Mouse (Mus musculus) forebrain, embryonic 15.5 days (tissue): ENCODE data around the gene Ndufa10. TPM values are rescaled to one million over a fixed set of nuclear protein-coding genes. Genes with fewer than 3 reads are reported as not detected.
"Not testable (repeated sequence)": the region's sequence is repeated elsewhere in the genome, so short reads cannot be mapped to it uniquely, and the experiment has no call there.

ENCODE experiments used
- ATAC-seq: fragments of 200-750 bp; cut with Nextera tagmentation; replicated peaks from 2 replicates; pipeline ENCODE4 v1.8.0; 2017; ENCODE audit warnings: mild to moderate bottlenecking, moderate TSS enrichment, moderate library complexity
- H3K27ac ChIP-seq: fragments of 300-500 bp; sonication (generic); replicated peaks from 2 replicates; pipeline ENCODE4 v1.5.1; 2015; ENCODE audit warnings: mild to moderate bottlenecking, inconsistent platforms
- H3K27me3 ChIP-seq: fragments of 300-500 bp; sonication (generic); 2 replicates; pipeline ENCODE4 v1.6.1; 2015; ENCODE audit warnings: inconsistent platforms
- H3K36me3 ChIP-seq: fragments of 300-500 bp; sonication (generic); 2 replicates; pipeline ENCODE4 v1.6.1; 2015; ENCODE audit warnings: mild to moderate bottlenecking, inconsistent platforms
- H3K4me1 ChIP-seq: fragments of 300-500 bp; sonication (generic); 2 replicates; pipeline ENCODE4 v1.6.1; 2015; ENCODE audit warnings: inconsistent platforms
- H3K4me2 ChIP-seq: fragments of 300-500 bp; sonication (generic); replicated peaks from 2 replicates; pipeline ENCODE4 v1.6.1; 2015; ENCODE audit warnings: mild to moderate bottlenecking, inconsistent platforms
- H3K4me3 ChIP-seq: fragments of 300-500 bp; sonication (generic); 2 replicates; pipeline ENCODE4 v1.5.1; 2015; ENCODE audit warnings: mild to moderate bottlenecking, inconsistent platforms
- H3K9ac ChIP-seq: fragments of 300-500 bp; sonication (generic); replicated peaks from 2 replicates; pipeline ENCODE4 v1.6.1; 2015; ENCODE audit warnings: mild to moderate bottlenecking, inconsistent platforms
- H3K9me3 ChIP-seq: fragments of 300-500 bp; sonication (generic); 2 replicates; pipeline ENCODE4 v1.6.1; 2016; ENCODE audit warnings: inconsistent platforms
- WGBS: fragments of 180-500 bp; shearing (Covaris S2); methylation state at CpG from one replicate; pipeline ENCODE4 v1.1.7; 2015; ENCODE audit warnings: mixed read lengths; 5-methylcytosine and 5-hydroxymethylcytosine counted together
- polyA plus RNA-seq: library from polyadenylated mRNA; unstranded; fragments of >200 nt; fragmentation: Nextera tagmentation; extraction: Ambion mirVana; gene quantifications from 2 replicates; pipeline ENCODE4 v1.2.1, GENCODE M21; 2015

Ndufa10 gene
- polyA plus RNA-seq, result 258 and 266 TPM in 2 replicates

GRCm38 (mm10) chr1:92473165-92474041 lies at the start of gene Ndufa10:
Gene Ndufa10 (minus strand): TSS chr1:92473860.
- H3K4me3 ChIP-seq, result peak within 1 kb of the TSS; percentile 92
- 0 out of 2 replicates have a peak, but pooled peaks cover 7% of the 10 kb centered on the region for H3K27me3 ChIP-seq
- peak within 1 kb of the TSS; percentile 83 for H3K9ac ChIP-seq
- peak within 1 kb of the TSS; percentile 82 for H3K27ac ChIP-seq
- WGBS, result 1% methylated on average over 67 of the region's 67 CpGs
- ATAC-seq, result peak; percentile 94
- H3K36me3 ChIP-seq, result peaks cover 27% of the 10 kb centered on the region
- no peaks in the 10 kb centered on the region for H3K9me3 ChIP-seq
- peaks cover 16% of the 10 kb centered on the region for H3K4me1 ChIP-seq
- peak within 1 kb of the TSS; percentile 85 for H3K4me2 ChIP-seq

- H3K9me3 ChIP-seq, result no peaks in the 10 kb centered on the region
- 18% methylated on average over 10 of the region's 10 CpGs for WGBS
- H3K27ac ChIP-seq, result no peak overlapping the region
- H3K27me3 ChIP-seq, result no peaks in the 10 kb centered on the region
- no peak overlapping the region for H3K4me2 ChIP-seq
- ATAC-seq, result peak; percentile 46; the same call in 1 of the 2 replicates
- H3K4me1 ChIP-seq, result no peaks in the 10 kb centered on the region
- no peak overlapping the region for H3K9ac ChIP-seq
- no peak overlapping the region for H3K4me3 ChIP-seq
- no peaks in the 10 kb centered on the region for H3K36me3 ChIP-seq
These were observed 47.7 kb upstream of the Ndufa10 start for GRCm38 (mm10) chr1:92521376-92521775.

GRCm38 (mm10) chr1:92519046-92519445 lies 45.4 kb upstream of the Ndufa10 start:
- WGBS, result 92% methylated on average over 6 of the region's 6 CpGs
- no peaks in the 10 kb centered on the region for H3K4me1 ChIP-seq

GRCm38 (mm10) chr1:92518561-92518960 lies 44.9 kb upstream of the Ndufa10 start, which contains the start of gene Olfr1414:
Gene Olfr1414 (minus strand): TSS chr1:92518661.
- ATAC-seq, result no peak
- Histone ChIP-seq H3K27ac (no peak within 1 kb of the TSS), H3K9ac (no peak within 1 kb of the TSS), H3K27me3 (no peaks in the 10 kb centered on the region), H3K4me1 (no peaks in the 10 kb centered on the region), H3K9me3 (no peaks in the 10 kb centered on the region), H3K36me3 (no peaks in the 10 kb centered on the region), H3K4me2 (no peak within 1 kb of the TSS), H3K4me3 (no peak within 1 kb of the TSS)
- 84% methylated on average over 3 of the region's 3 CpGs for WGBS

More at GRCm38 (mm10) chr1:92519046-92519445, 45.4 kb upstream of the Ndufa10 start:
- Histone ChIP-seq H3K36me3 (no peaks in the 10 kb centered on the region), H3K9me3 (no peaks in the 10 kb centered on the region), H3K27me3 (no peaks in the 10 kb centered on the region), H3K27ac (no peak overlapping the region), H3K4me3 (no peak overlapping the region), H3K9ac (no peak overlapping the region), H3K4me2 (no peak overlapping the region)
- ATAC-seq, result no peak

GRCm38 (mm10) chr1:92515390-92515789 lies 41.7 kb upstream of the Ndufa10 start:
- no peaks in the 10 kb centered on the region for H3K9me3 ChIP-seq
- H3K4me2 ChIP-seq, result no peak overlapping the region
- ATAC-seq, result no peak
- 86% methylated on average over 11 of the region's 11 CpGs for WGBS
- H3K4me1 ChIP-seq, result no peaks in the 10 kb centered on the region
- no peaks in the 10 kb centered on the region for H3K27me3 ChIP-seq
- H3K4me3 ChIP-seq, result no peak overlapping the region
- H3K9ac ChIP-seq, result no peak overlapping the region
- no peak overlapping the region for H3K27ac ChIP-seq
- no peaks in the 10 kb centered on the region for H3K36me3 ChIP-seq

GRCm38 (mm10) chr1:92511646-92512045 lies 38.0 kb upstream of the Ndufa10 start:
- not testable (repeated sequence) for ATAC-seq, H3K4me3 ChIP-seq, H3K4me2 ChIP-seq, H3K4me1 ChIP-seq, H3K27me3 ChIP-seq, H3K9me3 ChIP-seq, H3K36me3 ChIP-seq, H3K27ac ChIP-seq, H3K9ac ChIP-seq
- 87% methylated on average over 5 of the region's 5 CpGs for WGBS

GRCm38 (mm10) chr1:92496001-92496400 lies 22.3 kb upstream of the Ndufa10 start, which contains the start of gene Olfr1415:
Gene Olfr1415 (minus strand): TSS chr1:92496101.
- H3K27ac ChIP-seq, result no peak within 1 kb of the TSS
- no peaks in the 10 kb centered on the region for H3K27me3 ChIP-seq
- H3K9ac ChIP-seq, result no peak within 1 kb of the TSS
- no peaks in the 10 kb centered on the region for H3K4me1 ChIP-seq
- no peak within 1 kb of the TSS for H3K4me2 ChIP-seq
- no peak for ATAC-seq
- no peak within 1 kb of the TSS for H3K4me3 ChIP-seq
- H3K9me3 ChIP-seq, result no peaks in the 10 kb centered on the region
- no peaks in the 10 kb centered on the region for H3K36me3 ChIP-seq
- WGBS, result 76% methylated on average over 2 of the region's 2 CpGs

GRCm38 (mm10) chr1:92485013-92485412 lies 11.4 kb upstream of the Ndufa10 start, which contains the start of gene Olfr1416:
Gene Olfr1416 (minus strand): TSS chr1:92485113.
- Histone ChIP-seq H3K4me3 (no peak within 1 kb of the TSS), H3K4me1 (no peaks in the 10 kb centered on the region), H3K27me3 (no peaks in the 10 kb centered on the region), H3K4me2 (no peak within 1 kb of the TSS), H3K9ac (no peak within 1 kb of the TSS), H3K27ac (no peak within 1 kb of the TSS), H3K36me3 (no peaks in the 10 kb centered on the region), H3K9me3 (no peaks in the 10 kb centered on the region)
- no peak for ATAC-seq

- Histone ChIP-seq H3K4me3 (peak overlapping the region; percentile 92), H3K9me3 (no peaks in the 10 kb centered on the region), H3K9ac (peak overlapping the region; percentile 30), H3K27ac (no peak overlapping the region), H3K27me3 (0 out of 2 replicates have a peak, but pooled peaks cover 7% of the 10 kb centered on the region), H3K36me3 (peaks cover 20% of the 10 kb centered on the region), H3K4me2 (peak overlapping the region; percentile 85), H3K4me1 (peaks cover 16% of the 10 kb centered on the region)
- 3% methylated on average over 10 of the region's 10 CpGs for WGBS
- peak; percentile 81 for ATAC-seq
These were observed 462 bp upstream of the Ndufa10 start for GRCm38 (mm10) chr1:92474066-92474578.

GRCm38 (mm10) chr1:92468891-92469290 lies 4.8 kb downstream of the Ndufa10 start:
- H3K4me3 ChIP-seq, result no peak overlapping the region
- peaks cover 66% of the 10 kb centered on the region for H3K36me3 ChIP-seq
- H3K9me3 ChIP-seq, result no peaks in the 10 kb centered on the region
- no peak overlapping the region for H3K4me2 ChIP-seq
- ATAC-seq, result no peak
- H3K9ac ChIP-seq, result no peak overlapping the region
- WGBS, result 85% methylated on average over 4 of the region's 4 CpGs
- H3K27ac ChIP-seq, result no peak overlapping the region
- no peaks in the 10 kb centered on the region for H3K27me3 ChIP-seq
- peaks cover 11% of the 10 kb centered on the region for H3K4me1 ChIP-seq

GRCm38 (mm10) chr1:92458416-92458815 lies 15.2 kb downstream of the Ndufa10 start:
- no peak overlapping the region for H3K27ac ChIP-seq
- H3K4me3 ChIP-seq, result no peak overlapping the region
- 88% methylated on average over 6 of the region's 6 CpGs for WGBS
- no peak overlapping the region for H3K9ac ChIP-seq
- no peaks in the 10 kb centered on the region for H3K4me1 ChIP-seq
- no peak overlapping the region for H3K4me2 ChIP-seq
- H3K9me3 ChIP-seq, result no peaks in the 10 kb centered on the region
- ATAC-seq, result no peak
- H3K36me3 ChIP-seq, result peaks cover 83% of the 10 kb centered on the region
- H3K27me3 ChIP-seq, result no peaks in the 10 kb centered on the region

- ATAC-seq, result no peak
- Histone ChIP-seq H3K9ac (no peak overlapping the region), H3K4me3 (no peak overlapping the region), H3K27me3 (no peaks in the 10 kb centered on the region), H3K4me2 (no peak overlapping the region), H3K27ac (no peak overlapping the region), H3K4me1 (no peaks in the 10 kb centered on the region), H3K9me3 (no peaks in the 10 kb centered on the region), H3K36me3 (peaks cover 82% of the 10 kb centered on the region)
These were observed 15.9 kb downstream of the Ndufa10 start for GRCm38 (mm10) chr1:92457758-92458157.
